Mouse (Mus musculus) layer of hippocampus, adult 11-12 months (tissue): ENCODE results near the gene Arsb.

ENCODE experiments used
- DNase-seq: peaks from one replicate; pipeline ENCODE4 v3.0.0; 2022; ENCODE audit warnings: low spot score

The Arsb gene

GRCm38 (mm10) chr13:93921831-93922565 lies 150.6 kb downstream of the Arsb start:
- no peak for DNase-seq

GRCm38 (mm10) chr13:93922566-93922910 lies 151.1 kb downstream of the Arsb start:
- DNase-seq: no peak

GRCm38 (mm10) chr13:93924735-93925432 lies 153.5 kb downstream of the Arsb start:
- no peak for DNase-seq

- DNase-seq: peak; percentile 70
Measured at GRCm38 (mm10) chr13:93930561-93931340, 159.3 kb downstream of the Arsb start.

GRCm38 (mm10) chr13:93936455-93936854 lies 165.0 kb downstream of the Arsb start:
- DNase-seq: no peak

DNA sequence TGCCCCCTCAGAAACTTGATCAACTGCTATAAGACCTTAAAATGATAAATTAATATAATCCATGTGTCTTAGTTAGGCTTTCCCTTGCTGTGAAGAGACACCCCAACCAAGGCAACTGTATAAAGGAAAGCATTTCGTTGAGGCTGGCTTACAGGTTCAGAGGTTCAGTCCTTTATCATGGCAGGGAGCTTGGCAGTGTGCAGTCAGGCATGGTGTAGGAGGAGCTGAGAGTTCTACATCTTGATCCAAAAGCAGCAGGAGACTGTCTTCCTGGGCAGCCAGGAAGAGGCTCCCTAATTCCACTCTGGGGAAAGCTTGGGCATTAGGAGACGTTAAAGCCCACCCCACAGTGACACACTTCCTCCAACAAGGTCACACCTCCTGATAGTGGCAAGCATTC lies 166.7 kb downstream of the Arsb start:
- DNase-seq: no peak

GRCm38 (mm10) chr13:93939363-93940127 lies 168.1 kb downstream of the Arsb start:
- DNase-seq: no peak

DNA sequence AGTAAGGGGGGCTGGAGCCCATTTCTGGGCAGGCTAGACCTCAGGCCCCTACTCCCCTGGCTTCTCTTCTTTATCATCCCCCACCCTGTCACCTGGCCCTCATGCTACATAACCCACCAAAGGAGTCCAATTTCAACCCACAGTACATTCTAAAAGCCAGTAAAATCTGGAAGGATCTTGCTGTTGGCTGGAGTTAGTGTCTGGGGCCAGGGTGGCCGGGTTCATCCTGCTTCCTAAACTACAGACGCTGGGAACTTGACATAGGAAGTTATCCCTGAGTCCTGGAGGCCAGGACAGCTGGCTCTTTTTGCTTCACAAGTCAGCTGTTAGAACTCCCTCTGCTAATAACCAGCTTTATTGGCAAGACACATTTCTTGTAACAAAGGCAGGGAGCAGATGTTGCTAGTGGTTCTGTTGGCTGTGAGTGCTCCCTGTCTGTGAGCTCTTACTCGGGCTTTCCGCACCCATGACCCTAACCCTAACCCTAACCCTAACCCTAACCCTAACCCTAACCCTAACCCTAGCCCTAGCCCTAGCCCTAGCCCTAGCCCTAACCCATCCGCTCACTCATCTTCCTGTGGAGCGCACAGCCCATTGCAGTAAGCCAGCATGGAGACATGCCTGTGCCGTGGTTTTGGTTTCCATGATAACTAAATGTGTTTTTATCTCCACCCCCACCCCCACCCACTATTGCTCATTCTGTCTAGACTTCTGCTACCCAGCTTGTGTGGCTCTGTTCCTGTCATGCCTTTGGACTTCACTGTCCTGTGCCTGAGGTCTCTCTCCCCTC lies 169.5 kb downstream of the Arsb start:
- DNase-seq: no peak

GRCm38 (mm10) chr13:93950996-93951395 lies 179.6 kb downstream of the Arsb start:
- no peak for DNase-seq

DNA sequence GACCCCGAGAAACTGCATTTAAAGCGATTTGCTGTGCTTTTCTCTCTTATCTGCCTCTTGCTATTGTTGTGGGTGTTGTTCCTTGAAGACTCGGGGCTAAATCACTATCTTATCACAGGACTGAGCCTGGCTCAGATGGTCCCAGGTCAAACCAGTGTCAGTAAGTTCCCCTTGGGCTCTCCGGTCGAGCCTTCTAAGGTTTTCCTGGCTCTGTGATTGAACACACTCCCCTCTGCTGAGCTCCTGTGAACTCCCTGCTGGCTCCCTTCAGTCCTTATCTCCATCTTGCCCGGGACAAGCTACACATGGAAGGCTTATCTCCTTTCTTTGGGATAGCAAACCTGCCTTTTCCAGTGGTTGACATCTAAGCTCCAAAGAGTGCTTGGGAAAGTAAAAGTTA lies 180.1 kb downstream of the Arsb start:
- no peak for DNase-seq

DNA sequence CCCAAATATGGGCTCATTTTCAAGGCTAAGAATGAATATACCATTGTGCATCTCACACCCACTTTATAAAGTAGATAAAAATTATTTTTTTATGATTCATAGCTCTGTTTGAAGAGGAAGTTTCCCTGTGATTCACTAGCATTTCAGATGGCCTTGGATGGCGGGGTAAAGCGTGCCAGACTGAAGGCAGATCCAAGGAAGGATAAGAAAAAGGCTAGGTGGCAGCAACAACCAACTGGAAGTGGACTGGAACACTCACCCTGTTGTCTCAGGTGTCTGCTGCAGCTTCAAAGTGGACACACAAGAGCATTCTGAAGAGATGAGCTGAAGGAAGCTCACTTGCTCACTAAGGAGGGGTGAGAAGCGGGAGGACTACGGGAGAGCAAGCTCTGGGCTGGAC lies 181.0 kb downstream of the Arsb start:
- no peak for DNase-seq

- no peak for DNase-seq
Measured at GRCm38 (mm10) chr13:93957907-93958306, 186.5 kb downstream of the Arsb start.

- no peak for DNase-seq
Measured at GRCm38 (mm10) chr13:93966271-93966670, 194.8 kb downstream of the Arsb start.

DNA sequence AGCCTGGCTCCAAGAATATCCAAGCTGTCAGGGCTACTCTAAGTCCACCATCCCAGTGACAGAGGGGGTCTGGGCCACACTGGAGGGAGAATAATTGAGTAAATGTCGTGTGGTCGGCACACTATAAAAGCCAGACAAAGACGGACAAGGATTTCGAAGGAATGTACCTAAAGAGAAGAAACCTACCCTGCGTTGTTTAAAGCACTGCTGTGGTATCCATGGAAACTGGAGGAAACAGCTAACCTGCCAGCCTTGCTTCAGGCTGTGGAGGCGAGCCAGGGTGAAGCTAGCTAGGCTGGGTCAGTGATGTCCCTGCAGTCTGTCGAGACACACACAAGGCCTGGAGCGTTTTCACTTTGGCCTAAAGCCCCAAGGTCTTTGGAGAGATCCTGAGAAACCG lies 195.7 kb downstream of the Arsb start:
- peak; percentile 28 for DNase-seq

DNA sequence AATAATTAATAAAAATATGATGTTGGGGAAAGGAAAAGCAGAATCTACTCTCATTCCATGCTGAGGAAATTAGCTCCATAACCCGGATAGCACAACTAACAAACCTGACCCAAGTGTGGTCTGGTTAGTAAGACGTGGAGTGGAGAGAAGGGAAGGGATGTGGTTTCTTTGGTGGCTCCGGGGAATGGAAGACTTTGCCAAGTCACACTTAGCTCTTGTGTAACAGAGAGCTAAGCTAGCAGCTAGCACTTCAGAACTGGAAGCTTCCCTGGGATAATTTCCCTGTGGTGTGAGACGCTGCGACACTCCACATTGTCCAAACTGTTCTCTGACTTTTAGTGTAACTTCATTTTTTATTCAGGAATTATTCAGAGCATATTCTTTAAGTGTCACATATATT lies 198.7 kb downstream of the Arsb start:
- DNase-seq: no peak

DNA sequence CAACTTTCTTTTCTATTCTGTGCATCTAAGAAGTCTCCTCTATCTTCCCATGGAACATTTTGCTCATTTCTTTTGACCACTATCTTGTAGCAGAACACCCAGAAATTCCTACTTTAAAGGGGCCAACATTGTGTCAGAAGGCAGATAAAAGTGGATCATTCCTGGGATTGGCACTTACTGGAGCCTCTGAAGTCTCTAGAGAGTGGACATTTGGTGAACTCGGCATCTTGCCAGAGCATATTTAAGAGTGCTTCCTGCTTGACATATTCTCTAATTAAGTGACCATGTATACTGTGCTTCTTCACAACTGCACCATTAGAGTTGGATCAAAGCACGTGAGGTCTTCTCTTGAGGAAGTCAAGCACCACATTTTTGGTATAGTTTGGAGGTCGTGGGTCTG lies 201.0 kb downstream of the Arsb start:
- no peak for DNase-seq

- no peak for DNase-seq
Measured at GRCm38 (mm10) chr13:93975668-93976067, 204.2 kb downstream of the Arsb start.

DNA sequence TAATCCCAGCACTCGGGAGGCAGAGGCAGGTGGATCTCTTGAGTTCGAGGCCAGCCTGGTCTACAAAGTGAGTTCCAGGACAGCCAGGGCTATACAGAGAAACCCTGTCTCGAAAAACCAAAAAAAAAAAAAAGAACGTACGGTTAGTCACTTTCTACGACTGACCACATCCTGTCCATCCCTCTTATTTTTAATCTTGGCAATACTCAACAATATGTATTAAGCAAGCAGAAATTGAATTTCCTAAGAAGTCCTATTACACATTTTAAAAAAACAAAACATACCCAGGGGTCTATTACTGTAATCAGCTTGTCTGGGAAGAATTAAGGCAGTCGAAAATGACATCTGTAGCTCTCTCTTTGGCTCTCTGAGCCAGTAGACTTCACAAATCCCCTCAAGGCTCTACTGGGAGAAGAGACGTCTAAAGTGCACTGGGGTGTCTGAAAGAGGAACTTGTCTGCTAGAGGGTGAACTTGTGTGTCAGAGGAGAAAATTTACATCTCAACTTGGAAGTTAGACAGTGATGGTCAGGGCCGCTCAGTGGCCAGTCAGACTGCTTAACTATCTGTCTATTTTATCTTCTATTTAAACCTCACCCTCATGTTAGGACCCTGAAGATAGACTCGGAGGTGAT lies 205.6 kb downstream of the Arsb start:
- no peak for DNase-seq

- no peak for DNase-seq
Measured at GRCm38 (mm10) chr13:93978703-93979495, 207.5 kb downstream of the Arsb start.

DNA sequence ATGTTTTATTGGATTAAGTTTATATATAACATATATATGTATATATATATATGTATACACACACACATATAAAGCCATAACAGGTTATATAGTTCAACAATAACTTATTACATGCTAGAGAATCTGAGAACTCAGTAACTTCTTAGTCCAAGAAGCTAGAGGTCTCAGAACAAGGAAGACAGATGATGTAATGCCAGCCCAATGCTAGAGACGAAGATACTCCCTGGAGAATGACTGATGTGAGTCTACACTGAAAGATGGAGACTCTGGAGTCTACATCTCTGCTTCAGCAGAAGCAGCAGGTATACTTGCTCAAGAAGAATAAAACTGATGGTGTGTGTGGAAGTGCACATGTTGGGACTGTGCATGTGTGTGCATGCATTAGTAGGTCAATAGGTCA lies 208.3 kb downstream of the Arsb start:
- DNase-seq: no peak
